Mouse (Mus musculus) T-helper 2 cell (primary cell): ENCODE measurements at regions not wholly inside any gene's neighbourhood (a gene's known extent, or its start where the extent isn't known, plus 50 kb on each side); places are given as distances from the start of the nearest gene placed in this dataset.

Experiments used
- in situ Hi-C: fragments of 300-600 bp; cut with MboI, MseI; formaldehyde crosslinking; loops from one replicate; pipeline ENCODE4 v1.15.1; 2025; ENCODE audit warnings: high pct_unique_total_duplicates

GRCm38 (mm10) chr10:25857954-25858616 is 220.0 kb upstream of the Gm9767 start:
- in situ Hi-C loops, result no loop called here

GRCm38 (mm10) chr10:25844348-25844747 is 233.7 kb upstream of the Gm9767 start:
- in situ Hi-C loops, result no loop called here

GRCm38 (mm10) chr10:25829275-25829674 is 248.8 kb upstream of the Gm9767 start:
- in situ Hi-C loops, result no loop called here

GRCm38 (mm10) chr10:25804223-25804622 is 268.2 kb upstream of the Smlr1 start:
- in situ Hi-C loops, result no loop called here

GRCm38 (mm10) chr10:25801499-25801898 is 265.4 kb upstream of the Smlr1 start:
- in situ Hi-C loops, result no loop called here

GRCm38 (mm10) chr10:25798881-25799280 is 262.8 kb upstream of the Smlr1 start:
- in situ Hi-C loops, result no loop called here

GRCm38 (mm10) chr10:25790363-25790821 is 254.3 kb upstream of the Smlr1 start:
- in situ Hi-C loops, result no loop called here

GRCm38 (mm10) chr10:25788660-25789059 is 252.6 kb upstream of the Smlr1 start:
- in situ Hi-C loops, result no loop called here

GRCm38 (mm10) chr10:25788004-25788403 is 251.9 kb upstream of the Smlr1 start:
- in situ Hi-C loops, result no loop called here

- in situ Hi-C loops, result no loop called here
Observed at GRCm38 (mm10) chr10:25783861-25784260, 247.8 kb upstream of the Smlr1 start.

GRCm38 (mm10) chr10:25779476-25779875 is 243.4 kb upstream of the Smlr1 start:
- in situ Hi-C loops, result no loop called here

GRCm38 (mm10) chr10:25777717-25778116 is 241.7 kb upstream of the Smlr1 start:
- in situ Hi-C loops, result no loop called here

GRCm38 (mm10) chr10:25776697-25777096 is 240.6 kb upstream of the Smlr1 start:
- in situ Hi-C loops, result no loop called here

- in situ Hi-C loops, result no loop called here
Observed at GRCm38 (mm10) chr10:25770051-25770450, 234.0 kb upstream of the Smlr1 start.

- in situ Hi-C loops, result no loop called here
Observed at GRCm38 (mm10) chr10:25768456-25768855, 232.4 kb upstream of the Smlr1 start.

GRCm38 (mm10) chr10:25754300-25754699 is 218.2 kb upstream of the Smlr1 start:
- in situ Hi-C loops, result no loop called here

- in situ Hi-C loops, result no loop called here
Observed at GRCm38 (mm10) chr10:25742678-25743077, 206.6 kb upstream of the Smlr1 start.

- in situ Hi-C loops, result no loop called here
Observed at GRCm38 (mm10) chr10:25740956-25741355, 204.9 kb upstream of the Smlr1 start.

- in situ Hi-C loops, result no loop called here
Observed at GRCm38 (mm10) chr10:25730470-25730869, 194.4 kb upstream of the Smlr1 start.

- in situ Hi-C loops, result no loop called here
Observed at GRCm38 (mm10) chr10:25723966-25724365, 187.9 kb upstream of the Smlr1 start.

GRCm38 (mm10) chr10:25715747-25716146 is 179.7 kb upstream of the Smlr1 start:
- in situ Hi-C loops, result no loop called here

- in situ Hi-C loops, result no loop called here
Observed at GRCm38 (mm10) chr10:25714636-25715035, 178.6 kb upstream of the Smlr1 start.

GRCm38 (mm10) chr10:25714041-25714440 is 178.0 kb upstream of the Smlr1 start:
- in situ Hi-C loops, result no loop called here

- in situ Hi-C loops, result no loop called here
Observed at GRCm38 (mm10) chr10:25707951-25708350, 171.9 kb upstream of the Smlr1 start.
